Mouse (Mus musculus): ENCODE measurements around the gene Gfm2. TPM values are rescaled to one million over a fixed set of nuclear protein-coding genes. Genes with fewer than 3 reads are reported as not detected.

Gene Gfm2
- polyA plus RNA-seq, 1 experiment from 2014 or later, result 22.9 TPM

Other genes with a start within 250 kb of the Gfm2 start
- 0.04 and 0.08 TPM in 2 replicates for gene Gcnt4, start 213.2 kb upstream of the Gfm2 start, polyA plus RNA-seq (2014; fragmentation: Nextera tagmentation; extraction: Ambion mirVana)
- not detected in 2 replicates for gene 1700029F12Rik, start 103.6 kb upstream of the Gfm2 start, polyA plus RNA-seq (2014; fragmentation: Nextera tagmentation; extraction: Ambion mirVana)
- 14.9 and 18.1 TPM in 2 replicates for gene Fam169a, start 70.7 kb upstream of the Gfm2 start, polyA plus RNA-seq (2014; fragmentation: Nextera tagmentation; extraction: Ambion mirVana)
- gene Gm6169, start 38.7 kb upstream of the Gfm2 start, polyA plus RNA-seq (2014; fragmentation: Nextera tagmentation; extraction: Ambion mirVana), result 1.1 and 1.6 TPM in 2 replicates
- 51.6 and 61.9 TPM in 2 replicates for gene Nsa2, start within 50 bp of the Gfm2 start, polyA plus RNA-seq (2014; fragmentation: Nextera tagmentation; extraction: Ambion mirVana)
- 38.0 and 41.9 TPM in 2 replicates for gene Hexb, start 60.4 kb downstream of the Gfm2 start, polyA plus RNA-seq (2014; fragmentation: Nextera tagmentation; extraction: Ambion mirVana)
- 89.5 and 96.5 TPM in 2 replicates for gene Enc1, start 103.2 kb downstream of the Gfm2 start, polyA plus RNA-seq (2014; fragmentation: Nextera tagmentation; extraction: Ambion mirVana)

Data from forebrain, embryonic 14.5 days (tissue).